Mouse (Mus musculus) heart, embryonic 10.5 days (tissue): ENCODE data around the gene Tmem116. TPM values are rescaled to one million over a fixed set of nuclear protein-coding genes. Genes with fewer than 3 reads are reported as not detected.
A peak's percentile ranks its signal among the peaks of the same experiment; 100 is the strongest.

Experiments
- DNase-seq: peaks from one replicate; pipeline ENCODE4 v3.0.0-alpha.2; 2017; ENCODE audit warnings: low spot score
- H3K27ac ChIP-seq: fragments of 300-500 bp; sonication (generic); 2 replicates; pipeline ENCODE4 v1.5.1; 2016; ENCODE audit warnings: mild to moderate bottlenecking
- H3K27me3 ChIP-seq: fragments of 300-500 bp; sonication (generic); 2 replicates; pipeline ENCODE4 v1.6.1; 2016; ENCODE audit warnings: mild to moderate bottlenecking; ENCODE audit not compliant: poor library complexity, insufficient read depth, severe bottlenecking
- H3K36me3 ChIP-seq: fragments of 300-500 bp; sonication (generic); 2 replicates; pipeline ENCODE4 v1.6.1; 2016; ENCODE audit warnings: mild to moderate bottlenecking, moderate library complexity
- H3K4me1 ChIP-seq: fragments of 300-500 bp; sonication (generic); 2 replicates; pipeline ENCODE4 v1.6.1; 2016; ENCODE audit warnings: mild to moderate bottlenecking
- H3K4me3 ChIP-seq: fragments of 300-500 bp; sonication (generic); 2 replicates; pipeline ENCODE4 v1.5.1; 2016; ENCODE audit warnings: mild to moderate bottlenecking, moderate library complexity
- H3K9me3 ChIP-seq: fragments of 300-500 bp; sonication (generic); 2 replicates; pipeline ENCODE4 v1.6.1; 2016; ENCODE audit warnings: mild to moderate bottlenecking, moderate library complexity
- WGBS: fragments of 180-500 bp; shearing (Covaris S2); methylation state at CpG from one replicate; pipeline ENCODE4 v1.1.7; 2016; 5-methylcytosine and 5-hydroxymethylcytosine counted together
- polyA plus RNA-seq: library from polyadenylated mRNA; unstranded; fragments of >200 nt; fragmentation: Nextera tagmentation; extraction: Ambion mirVana; gene quantifications from 2 replicates; pipeline ENCODE4 v1.2.1, GENCODE M21; 2016

Gene Tmem116
- polyA plus RNA-seq, 1 experiment from 2014 or later = 2.4 TPM

DNA sequence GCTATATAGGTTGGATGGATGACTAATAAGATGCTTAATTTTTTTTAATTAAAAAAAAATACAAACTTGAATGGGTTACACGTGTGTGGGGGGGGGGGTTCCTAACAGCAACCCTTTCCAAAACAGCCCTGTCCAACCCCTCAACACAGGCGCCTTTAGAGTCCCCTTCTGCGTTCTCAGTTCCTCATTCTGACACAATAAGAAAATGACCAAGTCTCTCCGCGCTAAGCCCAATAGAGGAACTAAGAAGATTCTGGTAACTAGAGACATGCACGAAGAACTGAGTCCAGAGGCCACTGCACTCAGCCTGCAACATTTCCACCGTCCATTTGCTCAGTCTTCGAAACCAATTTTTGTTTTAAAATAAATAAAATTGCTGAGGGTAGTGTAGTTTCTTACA, 490 bp upstream of the Tmem116 start:
- Histone ChIP-seq H3K9me3 (no peaks in the 10 kb centered on the region), H3K27me3 (no peaks in the 10 kb centered on the region), H3K36me3 (peaks cover 40% of the 10 kb centered on the region), H3K27ac (peak overlapping the region; percentile 99), H3K4me3 (peak overlapping the region; percentile 79), H3K4me1 (peaks cover 38% of the 10 kb centered on the region)
- DNase-seq = no peak
- WGBS = 34% methylated on average over 8 of the region's 8 CpGs

DNA sequence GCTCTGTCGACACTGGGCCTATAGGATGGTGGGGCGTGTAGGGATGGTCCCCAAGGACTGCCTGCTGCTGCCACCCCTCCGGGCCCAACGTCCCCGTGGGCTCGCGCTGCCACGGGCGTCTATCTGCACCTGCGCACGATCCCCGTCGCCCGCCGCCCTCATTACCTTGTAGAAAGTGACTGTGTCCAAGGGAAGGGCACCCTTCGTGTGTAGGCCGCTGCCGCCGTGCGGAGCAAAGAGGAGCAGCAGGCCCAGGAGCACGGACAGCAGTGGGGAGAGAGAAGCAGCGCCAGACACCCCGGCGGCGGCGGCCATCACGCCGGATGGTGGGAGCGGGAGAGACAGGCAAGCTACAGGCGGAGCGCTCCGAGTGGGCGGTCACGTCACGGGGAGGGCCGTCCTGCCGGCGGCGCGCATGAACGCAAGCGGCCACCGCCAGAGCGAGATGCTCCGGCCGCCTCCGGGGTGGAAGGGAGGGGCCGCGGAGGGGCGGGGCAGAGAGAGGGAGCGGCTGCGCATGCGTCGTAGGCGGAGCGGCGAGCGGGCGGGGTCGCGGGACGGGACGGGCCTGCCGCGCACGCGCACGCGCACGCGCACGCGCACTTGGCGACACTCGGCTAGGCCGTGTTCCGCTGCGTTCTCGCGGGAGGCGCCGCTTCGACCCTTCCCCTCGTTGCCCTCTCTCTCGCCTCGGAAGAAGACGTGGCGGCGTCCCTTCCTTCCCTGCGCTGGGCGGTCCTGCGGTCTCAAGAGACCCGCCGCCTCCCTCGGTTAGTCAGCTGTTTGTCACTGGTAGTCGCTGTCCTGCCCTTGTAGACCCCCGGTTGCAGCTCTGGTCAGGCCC, 555 bp downstream of the Tmem116 start, which contains the start of gene Erp29:
Gene Erp29, minus strand, starts transcription at position 481 of the 844 bp plus-strand sequence.
- H3K4me3 ChIP-seq = peak within 1 kb of the TSS; percentile 79
- peak within 1 kb of the TSS; percentile 99 for H3K27ac ChIP-seq
- DNase-seq = peak; percentile 98
- peaks cover 38% of the 10 kb centered on the region for H3K4me1 ChIP-seq
- H3K9me3 ChIP-seq = no peaks in the 10 kb centered on the region
- H3K27me3 ChIP-seq = no peaks in the 10 kb centered on the region
- WGBS = under 1% methylated on average over 94 of the region's 97 CpGs
- H3K36me3 ChIP-seq = peaks cover 29% of the 10 kb centered on the region

DNA sequence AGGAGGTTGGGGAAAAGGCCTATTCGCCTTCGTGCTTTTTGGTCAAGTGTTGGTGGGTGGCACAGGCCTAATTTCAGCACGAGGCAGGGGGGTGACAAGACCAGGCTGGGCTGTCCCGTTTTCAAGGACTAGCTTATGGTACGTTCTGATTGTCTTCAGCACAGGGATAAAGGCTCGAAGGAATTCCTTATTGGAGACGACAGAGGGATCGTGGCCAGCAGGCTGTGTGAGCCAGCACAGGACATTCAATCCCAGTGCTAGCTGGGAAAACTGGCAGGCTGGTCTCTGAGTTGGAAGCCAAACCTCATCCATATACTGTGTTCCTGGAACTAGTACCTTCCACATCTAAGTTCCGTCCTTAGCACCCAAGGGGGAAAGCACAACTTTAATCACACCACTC, 1.2 kb downstream of the Tmem116 start:
- H3K27ac ChIP-seq = peak overlapping the region; percentile 99
- peak overlapping the region; percentile 79 for H3K4me3 ChIP-seq
- H3K27me3 ChIP-seq = no peaks in the 10 kb centered on the region
- H3K9me3 ChIP-seq = no peaks in the 10 kb centered on the region
- peaks cover 38% of the 10 kb centered on the region for H3K4me1 ChIP-seq
- WGBS = 7% methylated on average over 9 of the region's 9 CpGs
- DNase-seq = no peak
- H3K36me3 ChIP-seq = peaks cover 23% of the 10 kb centered on the region

DNA sequence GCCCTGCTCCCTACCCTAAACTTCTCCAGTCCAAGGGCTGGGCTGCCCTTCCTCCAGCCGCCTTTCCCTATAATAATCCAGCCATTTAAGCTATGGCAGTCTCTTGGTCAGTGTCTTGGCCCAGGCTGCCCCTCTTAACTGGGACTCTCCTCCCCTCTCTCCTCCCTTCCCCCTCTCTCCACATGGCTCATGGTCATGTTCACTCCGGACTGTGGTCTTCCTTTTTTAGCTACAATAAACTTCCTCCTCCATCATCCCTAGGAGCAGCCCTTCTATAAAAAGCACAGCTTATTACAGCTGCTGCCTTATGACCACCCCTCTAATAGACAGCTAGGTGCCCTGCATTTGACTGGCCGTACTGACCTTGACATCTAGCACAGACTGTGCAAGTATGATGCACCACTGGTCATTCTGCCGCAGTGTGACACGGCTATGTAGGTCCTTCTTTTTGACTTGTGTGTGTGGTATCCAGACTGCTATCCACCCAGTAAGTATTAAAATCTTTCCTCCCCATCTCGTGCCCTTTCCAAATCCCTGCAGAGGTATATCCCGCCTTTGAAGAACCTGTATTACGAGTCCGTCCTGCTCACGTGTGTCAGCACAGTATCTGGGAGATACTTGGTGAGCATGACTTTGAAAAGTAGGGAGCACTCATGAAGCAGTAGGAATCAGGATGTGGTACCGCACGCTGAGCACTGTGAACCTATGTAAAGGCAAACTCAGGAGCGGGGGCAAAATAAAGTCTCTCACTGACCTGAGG, 2.2 kb downstream of the Tmem116 start:
- DNase-seq = no peak
- H3K4me3 ChIP-seq = peak overlapping the region; percentile 79
- H3K36me3 ChIP-seq = peaks cover 13% of the 10 kb centered on the region
- H3K4me1 ChIP-seq = peaks cover 38% of the 10 kb centered on the region
- H3K9me3 ChIP-seq = no peaks in the 10 kb centered on the region
- peak overlapping the region; percentile 99 for H3K27ac ChIP-seq
- 82% methylated on average over 13 of the region's 13 CpGs for WGBS
- no peaks in the 10 kb centered on the region for H3K27me3 ChIP-seq

DNA sequence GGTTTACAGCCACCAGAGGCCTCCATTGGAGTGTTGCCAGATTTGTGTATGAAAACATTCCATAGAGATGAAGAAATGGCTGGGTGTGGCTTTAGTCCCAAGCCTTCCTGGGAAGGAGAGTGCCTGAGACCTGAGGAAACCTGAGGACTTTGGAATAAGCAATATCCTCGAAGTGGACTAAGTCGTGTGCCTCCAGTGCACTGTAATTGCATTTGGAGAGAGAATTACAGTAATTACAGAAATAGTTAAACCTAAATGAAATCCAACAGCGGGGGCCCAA, 2.8 kb downstream of the Tmem116 start:
- H3K27me3 ChIP-seq = no peaks in the 10 kb centered on the region
- WGBS = 86% methylated on average over 3 of the region's 3 CpGs
- H3K4me1 ChIP-seq = peaks cover 38% of the 10 kb centered on the region
- H3K36me3 ChIP-seq = peaks cover 7% of the 10 kb centered on the region
- H3K4me3 ChIP-seq = no peak overlapping the region; the same call in 1 of the 2 replicates
- peak overlapping the region; percentile 99; the same call in 1 of the 2 replicates for H3K27ac ChIP-seq
- DNase-seq = no peak
- no peaks in the 10 kb centered on the region for H3K9me3 ChIP-seq

DNA sequence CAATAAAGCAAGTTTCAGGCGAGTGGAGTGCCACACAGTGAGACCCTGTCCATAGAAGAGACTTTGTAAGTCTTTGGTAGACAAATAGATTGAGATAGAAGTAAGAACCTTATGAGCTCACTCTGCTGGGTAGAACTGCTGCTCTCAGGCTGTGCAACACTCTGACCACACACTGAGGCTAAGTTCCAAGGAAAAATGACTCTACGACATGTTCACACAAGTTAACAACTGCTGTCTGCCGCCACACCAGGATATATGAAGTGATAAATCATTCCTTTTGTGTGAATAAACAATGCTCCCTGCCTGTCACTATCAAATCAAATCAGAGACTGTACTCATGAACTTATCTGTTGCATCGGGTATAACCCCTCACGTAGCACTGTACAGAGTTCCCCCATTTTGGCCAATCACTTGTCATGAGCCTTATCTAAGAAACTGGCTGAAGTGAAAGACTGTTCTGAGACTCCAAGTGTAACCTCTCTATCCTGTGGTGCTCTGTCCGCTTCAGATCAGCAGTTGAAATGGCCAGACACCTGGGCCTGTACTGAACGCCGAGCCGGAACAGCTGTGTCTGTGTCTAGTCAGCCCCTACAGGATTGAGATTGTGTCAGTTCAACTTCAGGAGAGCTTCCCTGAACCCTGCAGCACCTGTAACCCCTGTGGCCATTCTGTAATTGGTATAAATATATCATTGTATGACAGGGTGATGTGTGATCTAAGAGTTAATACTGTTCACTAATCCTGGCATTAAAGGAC, 4.0 kb downstream of the Tmem116 start:
- H3K4me1 ChIP-seq = peaks cover 38% of the 10 kb centered on the region
- no peak overlapping the region for H3K27ac ChIP-seq
- H3K27me3 ChIP-seq = no peaks in the 10 kb centered on the region
- WGBS = 73% methylated on average over 9 of the region's 9 CpGs
- DNase-seq = no peak
- no peaks in the 10 kb centered on the region; the same call in 1 of the 2 replicates for H3K36me3 ChIP-seq
- H3K9me3 ChIP-seq = no peaks in the 10 kb centered on the region
- no peak overlapping the region for H3K4me3 ChIP-seq

DNA sequence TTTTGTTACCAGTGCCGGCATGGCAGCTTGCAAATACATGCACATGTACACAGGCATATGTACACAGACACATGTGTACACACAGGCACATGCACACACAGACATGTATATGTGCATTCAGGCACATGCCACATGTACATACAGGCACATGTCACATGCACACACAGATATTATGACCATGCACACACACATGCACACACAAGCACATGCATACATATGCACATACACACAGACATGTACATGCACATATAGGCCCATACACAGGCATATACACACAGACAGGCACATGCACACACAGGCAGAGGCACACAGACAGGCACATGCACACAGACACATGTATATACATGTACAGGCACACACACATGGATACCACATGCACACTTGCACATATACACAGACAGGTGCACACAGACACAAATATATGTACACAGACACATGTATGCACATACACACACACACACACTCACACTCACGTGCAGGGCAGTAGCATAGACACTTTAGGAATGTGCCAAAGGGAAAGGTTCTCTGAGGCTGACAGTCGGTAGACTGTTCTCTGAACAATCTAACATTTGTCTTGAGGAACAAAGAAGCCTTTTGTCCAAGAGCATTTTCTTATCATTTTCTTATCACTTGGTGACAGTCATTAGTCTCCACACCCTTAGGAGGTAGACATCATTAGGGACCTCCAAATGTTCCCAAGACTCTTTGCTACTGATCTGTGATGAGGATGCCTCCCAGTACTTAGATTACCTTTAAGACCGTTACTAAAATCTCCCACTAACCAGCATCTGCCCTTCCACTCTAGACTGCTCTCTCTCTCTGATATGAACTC, 9.9 kb downstream of the Tmem116 start:
- no peak for DNase-seq

DNA sequence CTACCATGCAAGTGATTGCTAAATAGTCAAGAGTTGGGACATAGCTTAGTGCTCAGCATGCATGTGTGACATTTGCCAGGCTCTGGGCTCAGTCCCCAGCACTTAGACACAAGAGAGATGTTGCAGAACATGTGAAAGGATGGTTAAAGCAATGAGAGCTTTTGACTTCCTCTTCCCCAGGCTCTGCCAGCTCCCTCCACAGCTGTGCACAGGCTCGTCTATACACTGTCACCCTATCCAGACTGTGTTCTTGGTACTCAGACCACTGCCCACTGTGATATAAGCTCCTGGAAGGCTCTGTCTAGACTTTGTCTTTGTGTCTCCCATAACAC, 10.4 kb downstream of the Tmem116 start:
- H3K4me1 ChIP-seq = peaks cover 19% of the 10 kb centered on the region; the same call in 1 of the 2 replicates
- 14% methylated on average over 1 of the region's 1 CpGs for WGBS
- no peak overlapping the region for H3K27ac ChIP-seq
- no peaks in the 10 kb centered on the region for H3K27me3 ChIP-seq
- H3K4me3 ChIP-seq = no peak overlapping the region
- DNase-seq = no peak
- no peaks in the 10 kb centered on the region for H3K36me3 ChIP-seq
- H3K9me3 ChIP-seq = no peaks in the 10 kb centered on the region

More for the DNA sequence above, 9.9 kb downstream of the Tmem116 start:
- no peaks in the 10 kb centered on the region for H3K9me3 ChIP-seq
- no peaks in the 10 kb centered on the region for H3K27me3 ChIP-seq
- 33% methylated on average over 4 of the region's 4 CpGs for WGBS
- H3K4me3 ChIP-seq = no peak overlapping the region
- H3K4me1 ChIP-seq = peaks cover 19% of the 10 kb centered on the region; the same call in 1 of the 2 replicates
- no peak overlapping the region for H3K27ac ChIP-seq
- H3K36me3 ChIP-seq = no peaks in the 10 kb centered on the region

DNA sequence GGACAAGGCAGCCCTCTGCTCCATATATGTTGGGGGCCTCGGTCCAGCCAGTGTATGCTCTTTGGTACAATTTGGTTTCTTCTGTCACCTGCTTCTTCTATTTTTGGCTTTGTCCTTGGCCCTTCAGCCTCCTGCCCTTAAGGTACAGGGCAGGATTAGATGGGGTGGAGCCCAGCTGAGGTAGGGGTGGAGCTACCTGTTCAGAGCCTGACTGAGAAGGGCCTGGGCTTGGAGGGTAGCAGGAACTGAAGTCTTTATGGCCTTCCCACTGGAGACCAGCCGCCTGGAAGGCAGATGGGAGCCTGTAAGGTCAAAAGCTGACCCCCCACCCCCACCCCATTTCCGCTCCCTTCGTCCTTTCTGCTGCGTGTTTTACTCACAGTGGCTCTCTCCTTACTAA, 11.3 kb downstream of the Tmem116 start:
- Histone ChIP-seq H3K27ac (0 out of 2 replicates have a peak overlapping the region, but pooled peaks have one; percentile 4), H3K4me1 (peaks cover 19% of the 10 kb centered on the region; the same call in 1 of the 2 replicates), H3K9me3 (no peaks in the 10 kb centered on the region), H3K27me3 (no peaks in the 10 kb centered on the region), H3K4me3 (no peak overlapping the region), H3K36me3 (no peaks in the 10 kb centered on the region)
- 65% methylated on average over 5 of the region's 5 CpGs for WGBS
- DNase-seq = no peak

DNA sequence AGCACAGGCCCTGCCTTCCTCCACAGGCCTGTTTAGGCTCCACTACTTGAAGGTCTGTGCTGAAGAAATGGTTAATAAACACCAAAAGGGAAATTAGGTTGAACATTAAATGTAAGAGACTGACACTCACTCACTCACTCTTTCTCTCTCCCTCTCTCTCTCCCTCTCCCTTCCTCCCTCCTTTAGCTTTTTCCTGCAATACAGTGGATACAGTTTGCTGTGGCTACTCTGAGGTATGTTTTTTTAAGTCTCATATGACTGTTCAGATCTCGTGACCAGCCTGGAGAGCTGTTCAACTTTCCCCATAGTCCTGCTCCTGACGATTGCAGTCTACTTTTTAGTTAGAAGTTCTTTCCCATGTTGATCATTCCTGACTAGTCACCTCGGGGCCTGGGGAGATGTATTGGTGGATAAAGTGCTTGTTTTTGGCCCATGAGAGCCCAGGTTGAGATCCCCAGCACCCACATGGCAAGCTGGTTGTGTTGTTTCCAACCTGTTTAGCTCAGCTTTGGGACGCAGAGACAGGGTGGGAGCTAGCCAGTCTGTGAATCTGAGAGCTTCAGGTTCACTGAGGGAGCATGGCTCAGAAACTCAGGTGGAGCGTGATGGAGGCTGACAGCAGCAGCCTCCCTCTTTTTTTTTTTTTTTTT, 12.0 kb downstream of the Tmem116 start:
- H3K9me3 ChIP-seq = no peaks in the 10 kb centered on the region
- H3K4me3 ChIP-seq = no peak overlapping the region
- peaks cover 19% of the 10 kb centered on the region; the same call in 1 of the 2 replicates for H3K4me1 ChIP-seq
- DNase-seq = no peak
- H3K27me3 ChIP-seq = no peaks in the 10 kb centered on the region
- 0 out of 2 replicates have a peak overlapping the region, but pooled peaks have one; percentile 4 for H3K27ac ChIP-seq
- H3K36me3 ChIP-seq = no peaks in the 10 kb centered on the region
- 67% methylated on average over 5 of the region's 5 CpGs for WGBS

DNA sequence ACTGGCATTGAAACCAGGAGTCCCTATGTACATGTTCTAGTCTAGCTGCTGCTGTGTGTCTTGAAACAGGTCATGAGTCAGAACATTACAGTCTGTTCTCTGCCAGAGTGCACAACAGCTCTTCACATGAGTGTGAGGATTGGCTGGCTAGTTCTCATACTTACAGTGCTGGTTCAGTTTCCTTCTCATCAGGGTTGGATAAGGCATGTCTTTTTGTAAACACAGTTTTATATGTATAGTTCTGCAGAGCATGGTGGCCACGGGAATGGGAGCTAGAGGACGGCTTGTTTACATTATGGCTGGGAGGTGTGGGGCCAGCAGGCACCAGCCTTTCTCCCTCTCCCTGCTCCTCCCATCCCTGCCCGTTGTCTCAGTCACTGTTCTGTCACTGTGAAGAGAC, 17.9 kb downstream of the Tmem116 start:
- Histone ChIP-seq H3K36me3 (no peaks in the 10 kb centered on the region), H3K9me3 (no peaks in the 10 kb centered on the region), H3K27ac (no peak overlapping the region), H3K4me1 (peaks cover 12% of the 10 kb centered on the region), H3K4me3 (no peak overlapping the region), H3K27me3 (no peaks in the 10 kb centered on the region)
- DNase-seq = no peak
- WGBS = 28% methylated on average over 3 of the region's 3 CpGs

DNA sequence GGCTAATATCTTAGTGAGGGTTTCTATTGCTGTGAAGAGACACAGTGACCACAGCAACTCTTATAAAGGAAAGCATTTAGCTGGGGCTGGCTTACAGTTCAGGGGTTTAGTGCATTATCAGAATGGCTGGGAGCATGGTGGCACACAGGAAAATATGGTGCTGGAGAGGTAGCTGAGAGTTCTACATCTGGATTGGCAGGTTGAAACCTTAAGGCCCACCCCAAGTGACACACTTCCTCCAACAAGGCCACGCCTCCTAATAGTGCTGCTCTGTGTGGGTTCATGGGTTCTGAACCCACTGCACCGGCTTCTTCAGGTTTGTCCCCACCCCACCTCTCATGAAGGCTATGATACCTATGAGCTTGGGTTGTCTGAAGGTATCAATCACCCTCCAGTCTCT, 20.7 kb downstream of the Tmem116 start:
- WGBS = 85% methylated on average over 2 of the region's 2 CpGs
- Histone ChIP-seq H3K36me3 (no peaks in the 10 kb centered on the region), H3K4me3 (no peak overlapping the region), H3K27me3 (no peaks in the 10 kb centered on the region), H3K4me1 (peaks cover 12% of the 10 kb centered on the region), H3K9me3 (no peaks in the 10 kb centered on the region), H3K27ac (no peak overlapping the region)
- no peak for DNase-seq
